Mouse (Mus musculus): ENCODE data around the gene Rtn2.

DNA sequence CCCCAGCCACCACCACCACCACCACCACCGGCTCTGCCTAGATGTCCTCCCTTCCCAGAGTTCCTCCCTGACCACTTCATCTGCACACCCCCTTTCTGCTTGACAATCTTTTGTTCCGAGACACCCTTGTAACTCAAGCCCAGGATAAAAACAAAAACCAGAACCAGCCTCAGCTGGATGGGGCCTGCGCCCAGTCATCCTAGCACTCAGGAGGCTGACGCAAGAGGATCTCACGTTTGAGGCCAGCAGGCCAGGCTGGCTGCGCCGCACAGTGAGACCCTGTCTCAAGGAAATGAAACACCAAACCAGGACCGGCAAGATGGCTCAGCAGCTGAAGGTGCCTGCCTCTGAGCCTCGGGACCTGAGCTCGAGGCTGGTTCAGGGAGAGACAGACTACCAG, 15.4 kb upstream of the Rtn2 start:
- TF ChIP-seq CTCF (IDR thresholded peaks at IDR 0.05; ENCODE audit: low read depth) (no peak), EP300 (IDR thresholded peaks at IDR 0.05; ENCODE audit: low read depth) (no peak)

All from liver, postnatal 0 days (tissue).